Mouse (Mus musculus) layer of hippocampus, postnatal 25 days (tissue): ENCODE data around the gene 2010300C02Rik. TPM values are rescaled to one million over a fixed set of nuclear protein-coding genes. Genes with fewer than 3 reads are reported as not detected.
"Not testable (repeated sequence)": the region's sequence is repeated elsewhere in the genome, so short reads cannot be mapped to it uniquely, and the experiment has no call there.

Experiments
- DNase-seq, 2 experiments: peaks; one replicate each; pipeline ENCODE4 v3.0.0; 2022; ENCODE audit warnings: mixed read lengths in 2 of 2, low spot score in 1 of 2; ENCODE audit errors: extremely low spot score in 1 of 2
- total RNA-seq, 2 experiments: library from RNA; stranded (reverse); gene quantifications; 2 replicates each; pipeline ENCODE4 v1.2.3; 2021

2010300C02Rik gene
- total RNA-seq, 2 experiments from 2014 or later = 377 to 428 TPM

DNA sequence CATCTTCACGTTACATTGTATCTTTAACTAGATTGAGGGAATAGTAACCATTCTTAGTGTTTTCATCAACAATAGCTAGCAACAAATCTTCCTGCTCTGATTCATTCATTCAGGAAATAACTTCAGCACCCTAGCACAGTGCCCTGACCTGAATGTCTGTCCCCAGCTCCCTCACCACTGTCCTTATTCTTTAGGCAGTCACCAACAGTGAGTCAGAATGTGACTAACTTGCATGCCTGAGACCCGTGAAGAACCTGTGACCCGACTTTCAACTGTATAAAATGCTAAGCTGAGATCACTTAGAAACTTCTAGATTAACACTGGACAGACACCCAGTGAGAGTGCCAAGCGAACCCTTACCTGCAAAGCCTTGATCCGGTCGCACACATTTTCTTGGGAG, 88.4 kb downstream of the 2010300C02Rik start:
- DNase-seq = no peak

GRCm38 (mm10) chr1:37630412-37631210, 89.3 kb downstream of the 2010300C02Rik start:
- DNase-seq = no peak

DNA sequence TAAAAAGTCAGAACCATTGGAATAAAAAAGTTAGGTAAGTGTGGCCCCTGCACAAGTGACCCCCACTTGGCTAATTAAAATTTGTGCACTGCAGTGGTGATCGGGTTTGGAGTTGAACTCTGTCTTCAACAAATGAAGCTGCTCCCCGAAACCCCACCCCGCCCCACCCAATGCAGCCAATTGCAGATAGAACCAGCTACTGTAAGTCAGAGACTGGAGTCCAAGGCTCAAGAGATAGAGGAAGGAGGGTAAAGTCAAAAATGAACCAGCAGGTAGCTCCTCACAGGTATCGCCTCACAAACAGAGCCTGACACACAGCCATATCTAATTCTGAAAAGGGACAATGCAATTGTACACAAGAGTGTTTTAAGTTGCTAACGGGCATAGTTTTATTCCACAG, 90.0 kb downstream of the 2010300C02Rik start:
- DNase-seq = no peak

GRCm38 (mm10) chr1:37628749-37629148, 91.1 kb downstream of the 2010300C02Rik start:
- no peak for DNase-seq

GRCm38 (mm10) chr1:37624185-37624584, 95.7 kb downstream of the 2010300C02Rik start:
- no peak for DNase-seq

DNA sequence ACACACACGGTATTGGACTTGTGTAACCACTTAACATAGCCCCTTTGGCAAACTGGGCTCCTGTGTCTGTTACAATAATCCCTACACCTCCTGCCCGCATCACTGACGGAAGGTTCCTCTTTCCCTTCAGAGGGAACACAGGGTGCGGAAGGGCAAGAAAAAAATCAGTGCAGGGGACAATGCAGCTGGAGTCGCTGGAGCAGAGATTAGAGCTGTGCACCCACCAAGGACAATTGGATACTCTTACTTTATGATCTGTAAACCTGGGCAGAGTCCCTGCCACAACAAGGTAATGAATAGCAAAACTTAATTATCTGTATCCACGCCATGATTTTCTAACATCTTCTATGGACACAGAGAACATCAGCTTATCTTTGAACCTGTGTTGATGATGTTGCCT, 97.8 kb downstream of the 2010300C02Rik start:
- DNase-seq = no peak

GRCm38 (mm10) chr1:37619542-37619941, 100.3 kb downstream of the 2010300C02Rik start:
- DNase-seq = no peak

GRCm38 (mm10) chr1:37617047-37617446, 102.8 kb downstream of the 2010300C02Rik start:
- DNase-seq = no peak

GRCm38 (mm10) chr1:37616569-37616968, 103.3 kb downstream of the 2010300C02Rik start:
- DNase-seq = no peak

- no peak for DNase-seq
Observed at GRCm38 (mm10) chr1:37615290-37616040, 104.4 kb downstream of the 2010300C02Rik start.

DNA sequence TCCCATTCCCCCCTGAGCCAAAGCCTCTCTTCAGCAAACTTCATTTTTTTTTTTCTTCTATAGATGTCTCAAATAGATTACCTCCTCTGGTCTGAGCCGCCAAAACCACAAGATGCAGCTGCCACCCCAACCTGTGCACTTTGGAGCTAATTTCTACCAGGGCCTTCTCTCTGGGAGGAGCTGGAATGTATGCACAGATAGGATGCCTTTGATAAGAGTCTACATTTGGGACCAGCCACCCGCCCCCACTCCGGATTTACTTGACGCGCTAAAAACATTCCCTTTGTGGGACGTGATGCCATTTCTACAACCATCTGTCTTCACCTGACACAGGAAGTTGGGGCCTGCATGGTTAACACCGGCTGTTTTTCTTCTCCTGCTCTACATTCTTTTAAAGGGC, 105.0 kb downstream of the 2010300C02Rik start:
- no peak for DNase-seq

DNA sequence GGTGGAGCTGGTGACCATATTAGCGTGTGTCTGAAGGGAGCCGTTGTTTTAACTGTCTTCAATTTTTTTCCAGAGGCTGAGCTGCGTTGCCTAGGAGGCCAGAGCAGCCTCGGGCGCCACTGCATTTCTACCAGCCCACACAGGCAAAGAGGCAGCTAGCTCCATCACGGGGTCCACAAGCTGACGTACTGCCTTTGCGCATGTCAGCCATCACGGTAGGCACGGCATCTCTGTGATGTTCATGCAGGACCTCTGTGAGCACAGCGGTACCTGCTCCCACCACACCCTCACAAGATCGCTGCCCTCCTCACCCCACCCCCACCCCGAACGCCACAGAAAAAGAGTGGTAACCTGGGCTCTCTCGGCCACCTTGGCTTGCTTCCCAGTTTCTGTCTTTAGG, 105.8 kb downstream of the 2010300C02Rik start:
- DNase-seq = no peak

- DNase-seq = no peak
Observed at GRCm38 (mm10) chr1:37611032-37611431, 108.9 kb downstream of the 2010300C02Rik start.

DNA sequence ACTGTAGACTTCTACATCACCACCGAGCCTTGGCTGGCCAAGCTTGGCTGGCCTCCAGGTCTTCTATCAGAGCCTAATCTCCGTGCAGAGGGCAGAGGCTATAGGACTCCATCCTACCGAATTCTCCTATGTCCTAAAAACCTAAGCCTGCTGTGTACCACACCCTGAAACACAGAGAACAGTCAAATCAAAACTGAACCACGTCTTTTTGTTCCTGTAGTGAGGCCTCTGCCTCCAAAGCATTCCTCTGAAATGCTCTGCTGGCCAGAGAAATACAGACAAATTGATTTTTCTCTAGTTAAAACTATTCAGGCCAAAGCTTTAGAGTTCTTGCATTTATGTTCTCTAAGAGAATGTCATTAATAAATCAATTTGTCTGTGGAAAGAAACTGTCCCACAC, 109.6 kb downstream of the 2010300C02Rik start:
- no peak for DNase-seq

DNA sequence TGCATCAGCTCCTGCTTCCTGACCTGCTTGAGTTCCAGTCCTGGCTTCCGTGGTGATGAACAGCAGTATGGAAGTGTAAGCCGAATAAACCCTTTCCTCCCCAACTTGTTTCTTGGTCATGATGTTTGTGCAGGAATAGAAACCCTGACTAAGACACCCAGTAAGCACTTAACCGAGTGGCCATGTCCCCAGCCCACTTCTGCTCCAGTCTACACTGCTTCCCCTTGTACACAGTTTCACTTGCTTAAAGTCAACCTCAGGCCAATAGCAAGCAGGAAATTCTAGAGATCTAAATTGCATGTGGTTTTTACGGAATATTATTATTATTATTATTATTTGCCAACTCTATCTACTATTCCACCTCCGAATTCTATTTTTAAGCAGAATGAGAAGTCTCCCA, 114.2 kb downstream of the 2010300C02Rik start:
- DNase-seq = not testable (repeated sequence)

- no peak for DNase-seq
Observed at GRCm38 (mm10) chr1:37603206-37603605, 116.7 kb downstream of the 2010300C02Rik start.

DNA sequence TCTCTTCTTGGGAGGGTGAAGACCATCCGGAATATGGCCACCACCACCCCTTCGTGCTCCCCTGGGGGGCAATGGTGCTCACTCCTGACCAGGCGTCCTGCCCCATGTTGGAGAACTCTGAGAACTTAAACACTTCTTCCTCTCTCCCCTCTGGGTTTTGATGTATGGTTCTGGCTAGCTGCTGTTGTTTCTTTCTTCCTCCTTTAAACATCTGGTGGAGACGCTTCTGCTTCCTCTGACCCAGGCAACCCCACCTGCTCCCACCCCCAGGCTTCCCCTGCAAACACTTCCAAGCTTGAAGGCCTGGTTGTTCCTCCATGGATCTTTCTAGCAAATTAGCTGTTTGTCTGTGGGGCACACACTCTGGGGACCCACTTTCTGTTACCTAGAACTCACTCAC, 117.6 kb downstream of the 2010300C02Rik start:
- DNase-seq = no peak

DNA sequence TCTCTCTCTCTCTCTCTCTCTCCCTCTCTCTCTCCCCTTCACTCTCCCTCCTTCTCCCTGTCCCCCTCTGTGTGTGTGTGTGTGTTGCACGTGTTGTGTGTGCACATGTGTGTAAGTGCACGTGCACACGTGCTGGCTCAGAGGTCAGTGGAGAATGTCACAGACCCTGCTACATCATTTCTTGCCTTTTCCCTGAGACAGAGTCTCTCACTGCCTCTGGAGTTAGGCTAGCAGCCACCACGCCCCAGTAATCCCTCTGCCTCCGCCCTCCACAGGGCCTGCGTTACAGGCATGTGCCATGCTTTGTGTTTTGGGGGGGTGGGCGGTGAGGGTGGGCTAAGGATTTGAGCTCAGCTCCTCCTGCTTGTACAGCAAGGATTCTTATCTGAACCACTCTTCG, 118.4 kb downstream of the 2010300C02Rik start:
- DNase-seq = no peak

DNA sequence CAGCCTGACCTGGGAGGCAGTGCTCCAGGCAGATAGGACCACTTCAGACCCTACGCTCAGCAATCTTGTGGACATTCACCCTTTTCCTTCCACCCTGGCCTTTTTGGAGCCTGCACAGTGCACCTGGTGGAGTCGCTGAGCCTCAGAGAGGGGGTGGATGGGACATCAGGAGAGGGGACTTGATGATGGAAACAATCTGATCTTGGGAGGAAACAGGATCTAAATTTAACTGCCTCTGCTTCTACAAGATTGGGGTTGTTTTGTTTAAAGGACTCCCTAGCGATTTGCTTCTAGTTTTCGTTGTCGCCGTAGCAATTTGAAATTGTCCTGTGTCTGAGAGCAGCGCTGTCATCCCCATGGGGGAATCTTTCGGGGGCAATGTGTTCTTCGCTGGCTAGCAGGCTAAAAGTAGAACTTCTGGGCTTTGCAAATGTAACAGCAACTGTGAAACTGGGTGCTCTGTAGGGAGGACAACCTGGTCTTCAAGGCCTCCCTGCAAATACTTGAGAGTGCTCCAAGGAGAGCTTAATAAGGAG, 119.2 kb downstream of the 2010300C02Rik start:
- DNase-seq = no peak

DNA sequence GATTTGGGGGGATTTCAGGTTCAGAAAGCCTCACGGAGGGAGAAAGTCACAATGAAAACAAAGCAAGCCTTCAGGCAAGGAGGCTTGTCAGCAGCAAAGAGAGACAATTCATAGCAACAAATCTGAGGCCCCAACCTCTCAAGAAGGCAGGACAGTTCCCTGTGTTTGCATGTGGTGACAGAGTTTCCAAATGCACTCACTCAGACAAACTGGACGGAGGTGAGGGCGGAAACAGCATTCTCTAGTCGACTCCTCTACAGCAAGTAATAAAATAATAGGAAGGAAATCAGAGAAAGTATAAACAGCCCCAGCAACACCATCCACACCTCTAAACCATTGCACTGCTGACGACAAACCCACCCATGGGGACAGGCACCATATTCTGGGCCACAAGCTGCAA, 120.9 kb downstream of the 2010300C02Rik start:
- DNase-seq = no peak

GRCm38 (mm10) chr1:37594812-37595211, 125.1 kb downstream of the 2010300C02Rik start:
- DNase-seq = not testable (repeated sequence)
